Mouse (Mus musculus): ENCODE results near the gene Heatr4.

Heatr4 gene

GRCm38 (mm10) chr12:83998341-83999107, 13.9 kb upstream of the Heatr4 start:
- peak; percentile 80 for DNase-seq (ENCODE audit: low read depth, low spot score)

- no peak for DNase-seq (ENCODE audit: low read depth, low spot score)
Observed at GRCm38 (mm10) chr12:83997221-83997620, 12.6 kb upstream of the Heatr4 start.

GRCm38 (mm10) chr12:83989378-83989777, 4.7 kb upstream of the Heatr4 start:
- no peak for DNase-seq (ENCODE audit: low read depth, low spot score)

- no peak for DNase-seq (ENCODE audit: low read depth, low spot score)
Observed at GRCm38 (mm10) chr12:83988483-83988882, 3.8 kb upstream of the Heatr4 start.

- peak; percentile 96 for DNase-seq (ENCODE audit: low read depth, low spot score)
Observed at GRCm38 (mm10) chr12:83987583-83988441, 3.2 kb upstream of the Heatr4 start, which contains the start of gene Acot2. Gene Acot2 (plus strand): TSS chr12:83987861.

GRCm38 (mm10) chr12:83987242-83987582, 2.6 kb upstream of the Heatr4 start:
- DNase-seq (ENCODE audit: low read depth, low spot score) = no peak

- DNase-seq (ENCODE audit: low read depth, low spot score) = no peak
Observed at GRCm38 (mm10) chr12:83981615-83982014, 3.0 kb downstream of the Heatr4 start.

- DNase-seq (ENCODE audit: low read depth, low spot score) = peak; percentile 89
Observed at GRCm38 (mm10) chr12:83978862-83979261, 5.8 kb downstream of the Heatr4 start.

GRCm38 (mm10) chr12:83972117-83972516, 12.5 kb downstream of the Heatr4 start:
- DNase-seq (ENCODE audit: low read depth, low spot score) = peak; percentile 80

- no peak for DNase-seq (ENCODE audit: low read depth, low spot score)
Observed at GRCm38 (mm10) chr12:83965235-83965634, 19.4 kb downstream of the Heatr4 start.

GRCm38 (mm10) chr12:83958278-83958677, 26.4 kb downstream of the Heatr4 start:
- DNase-seq (ENCODE audit: low read depth, low spot score) = no peak

- DNase-seq (ENCODE audit: low read depth, low spot score) = no peak
Observed at GRCm38 (mm10) chr12:83951711-83952575, 32.7 kb downstream of the Heatr4 start.

- DNase-seq (ENCODE audit: low read depth, low spot score) = peak; percentile 63
Observed at GRCm38 (mm10) chr12:83950840-83951701, 33.6 kb downstream of the Heatr4 start.

- peak; percentile 97 for DNase-seq (ENCODE audit: low read depth, low spot score)
Observed at GRCm38 (mm10) chr12:83950493-83950839, 34.2 kb downstream of the Heatr4 start, which contains the start of gene Riox1. Gene Riox1 (plus strand): TSS chr12:83950608.

- DNase-seq (ENCODE audit: low read depth, low spot score) = no peak
Observed at GRCm38 (mm10) chr12:83949776-83950492, 34.7 kb downstream of the Heatr4 start.

- no peak for DNase-seq (ENCODE audit: low read depth, low spot score)
Observed at GRCm38 (mm10) chr12:83949043-83949442, 35.6 kb downstream of the Heatr4 start.

- peak; percentile 43 for DNase-seq (ENCODE audit: low read depth, low spot score)
Observed at GRCm38 (mm10) chr12:83947260-83947811, 37.3 kb downstream of the Heatr4 start.

GRCm38 (mm10) chr12:83941938-83942337, 42.7 kb downstream of the Heatr4 start:
- no peak for DNase-seq (ENCODE audit: low read depth, low spot score)

- DNase-seq (ENCODE audit: low read depth, low spot score) = no peak
Observed at GRCm38 (mm10) chr12:83940031-83940430, 44.6 kb downstream of the Heatr4 start.

GRCm38 (mm10) chr12:83939332-83939731, 45.3 kb downstream of the Heatr4 start:
- DNase-seq (ENCODE audit: low read depth, low spot score) = no peak
